Mouse (Mus musculus) brain, embryonic 14.5 days (tissue): ENCODE measurements at regions not wholly inside any gene's neighbourhood (a gene's known extent, or its start where the extent isn't known, plus 50 kb on each side); places are given as distances from the start of the nearest gene placed in this dataset.

Source experiments
- CTCF ChIP-seq: fragments of 200-500 bp; IDR thresholded peaks from 2 replicates; pipeline ENCODE4 v1.5.1; 2012; ENCODE audit warnings: inconsistent platforms, mild to moderate bottlenecking, moderate library complexity, borderline replicate concordance; ENCODE audit not compliant: insufficient read depth, insufficient read length; ENCODE audit errors: extremely low read depth
- POLR2A ChIP-seq: fragments of 200-500 bp; IDR thresholded peaks from 2 replicates; pipeline ENCODE4 v1.6.1; 2012; ENCODE audit warnings: mild to moderate bottlenecking, inconsistent platforms, borderline replicate concordance; ENCODE audit not compliant: poor library complexity, insufficient read depth, insufficient read length, severe bottlenecking; ENCODE audit errors: extremely low read depth

- TF ChIP-seq CTCF (no peak), POLR2A (no peak)
Measured at GRCm38 (mm10) chr12:54353694-54354093, 150.0 kb upstream of the Egln3 start.
